Mouse (Mus musculus) stomach, embryonic 15.5 days (tissue): ENCODE results near the gene Ccl11. TPM values are rescaled to one million over a fixed set of nuclear protein-coding genes. Genes with fewer than 3 reads are reported as not detected.

Source experiments
- ATAC-seq: fragments of 200-750 bp; cut with Nextera tagmentation; 2 replicates; pipeline ENCODE4 v1.8.0; 2017; ENCODE audit warnings: low read depth, moderate number of reproducible peaks, moderate TSS enrichment; ENCODE audit not compliant: insufficient read depth, low FRiP score
- H3K27ac ChIP-seq: fragments of 300-500 bp; sonication (generic); 2 replicates; pipeline ENCODE4 v1.5.1; 2015; ENCODE audit warnings: mild to moderate bottlenecking, inconsistent platforms
- H3K27me3 ChIP-seq: fragments of 300-500 bp; sonication (generic); replicated peaks from 2 replicates; pipeline ENCODE4 v1.6.1; 2015; ENCODE audit warnings: inconsistent platforms
- H3K36me3 ChIP-seq: fragments of 300-500 bp; sonication (generic); 2 replicates; pipeline ENCODE4 v1.6.1; 2015; ENCODE audit warnings: inconsistent platforms
- H3K4me1 ChIP-seq: fragments of 300-500 bp; sonication (generic); 2 replicates; pipeline ENCODE4 v1.6.1; 2015; ENCODE audit warnings: inconsistent platforms
- H3K4me2 ChIP-seq: fragments of 300-500 bp; sonication (generic); 2 replicates; pipeline ENCODE4 v1.6.1; 2015; ENCODE audit warnings: mild to moderate bottlenecking, inconsistent platforms
- H3K4me3 ChIP-seq: fragments of 300-500 bp; sonication (generic); replicated peaks from 2 replicates; pipeline ENCODE4 v1.5.1; 2015; ENCODE audit warnings: inconsistent platforms
- H3K9ac ChIP-seq: fragments of 300-500 bp; sonication (generic); 2 replicates; pipeline ENCODE4 v1.6.1; 2015; ENCODE audit warnings: inconsistent platforms
- H3K9me3 ChIP-seq: fragments of 300-500 bp; sonication (generic); 2 replicates; pipeline ENCODE4 v1.6.1; 2016; ENCODE audit warnings: inconsistent platforms
- WGBS: fragments of 180-500 bp; shearing (Covaris S2); methylation state at CpG from one replicate; pipeline ENCODE4 v1.1.7; 2015; 5-methylcytosine and 5-hydroxymethylcytosine counted together
- polyA plus RNA-seq: library from polyadenylated mRNA; unstranded; fragments of >200 nt; fragmentation: Nextera tagmentation; extraction: Ambion mirVana; gene quantifications from 2 replicates; pipeline ENCODE4 v1.2.1, GENCODE M21; 2015

Gene Ccl11
- polyA plus RNA-seq, 1 experiment from 2014 or later = 97.3 TPM

DNA sequence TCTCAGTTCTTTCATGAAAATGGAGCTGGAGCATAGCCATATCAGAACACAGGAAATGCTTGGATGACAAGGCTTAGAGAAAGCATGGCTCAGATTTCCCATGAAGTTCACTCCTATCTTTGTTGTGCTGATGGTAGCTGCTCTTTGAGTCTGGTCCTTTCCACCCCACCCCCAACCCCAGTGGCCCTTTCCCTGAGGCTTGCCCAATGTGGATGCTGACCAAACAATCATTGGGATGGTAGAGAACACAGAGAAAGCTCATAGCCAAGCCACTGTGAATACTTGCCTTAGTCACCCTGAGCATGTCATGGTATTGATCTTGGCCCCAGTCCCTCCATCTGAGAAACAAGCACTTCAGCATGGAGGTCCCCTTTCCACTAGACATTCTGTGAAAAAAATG is 25.5 kb upstream of the Ccl11 start:
- no peak for ATAC-seq
- Histone ChIP-seq H3K9me3 (no peaks in the 10 kb centered on the region), H3K27ac (peak overlapping the region; percentile 76), H3K4me2 (no peak overlapping the region), H3K36me3 (no peaks in the 10 kb centered on the region), H3K27me3 (no peaks in the 10 kb centered on the region), H3K9ac (no peak overlapping the region), H3K4me3 (no peak overlapping the region), H3K4me1 (peaks cover 3% of the 10 kb centered on the region; the same call in 1 of the 2 replicates)

DNA sequence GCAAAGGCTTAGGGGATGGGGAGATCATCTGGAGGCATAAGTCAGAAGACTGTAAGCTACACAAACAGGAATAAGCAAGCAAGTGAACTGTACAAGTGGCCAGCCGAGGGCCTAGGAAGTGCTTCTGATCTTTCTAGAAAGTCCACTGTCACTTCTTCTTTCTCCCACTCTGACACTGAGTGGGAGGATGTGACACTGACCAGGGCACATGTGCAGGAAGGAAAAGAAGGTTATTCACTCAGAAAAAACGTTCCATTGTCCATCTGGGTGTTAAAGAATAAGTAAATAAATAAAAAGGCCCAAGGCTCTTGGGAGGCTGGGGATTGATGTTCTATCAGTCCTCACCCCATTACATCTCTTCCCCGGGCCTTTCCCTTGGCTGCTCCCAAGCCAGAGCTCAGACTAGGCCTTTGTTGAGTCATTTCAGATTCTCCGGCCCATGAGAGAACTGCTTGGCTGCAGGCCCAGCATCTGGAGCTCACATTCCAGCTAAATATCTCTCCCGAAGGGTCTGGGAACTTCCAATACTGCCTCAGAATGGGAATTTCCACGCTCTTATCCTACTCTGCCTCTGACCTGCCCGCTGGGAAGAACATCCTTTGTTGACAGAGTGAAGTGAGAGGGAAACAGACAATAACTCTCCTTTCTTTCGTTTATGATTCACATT is 24.8 kb upstream of the Ccl11 start:
- Histone ChIP-seq H3K4me2 (no peak overlapping the region), H3K9me3 (no peaks in the 10 kb centered on the region), H3K4me1 (peaks cover 3% of the 10 kb centered on the region; the same call in 1 of the 2 replicates), H3K27ac (peak overlapping the region; percentile 76), H3K9ac (no peak overlapping the region), H3K27me3 (no peaks in the 10 kb centered on the region), H3K36me3 (no peaks in the 10 kb centered on the region), H3K4me3 (no peak overlapping the region)
- peak; percentile 72; the same call in 1 of the 2 replicates for ATAC-seq
- 28% methylated on average over 8 of the region's 8 CpGs for WGBS

DNA sequence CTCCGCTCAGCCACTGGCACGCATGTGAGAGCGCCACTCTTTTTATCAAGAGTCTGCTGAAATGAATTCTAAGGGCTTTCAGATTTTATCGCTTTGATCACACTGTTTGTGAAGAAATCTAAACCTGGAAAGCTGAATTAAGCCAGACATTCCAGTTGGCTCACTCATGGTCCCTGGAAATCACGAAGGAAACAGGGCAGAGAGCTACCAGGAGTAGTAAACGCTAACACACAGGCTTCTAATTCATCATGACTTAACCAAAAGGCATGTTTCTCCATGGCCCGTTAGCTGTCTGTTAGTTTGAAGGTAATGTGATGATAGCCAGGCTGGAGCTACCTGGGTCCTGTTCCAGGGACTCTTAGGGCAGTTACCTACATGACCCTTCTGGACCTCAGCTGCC is 23.2 kb upstream of the Ccl11 start:
- WGBS = 76% methylated on average over 7 of the region's 7 CpGs
- ATAC-seq = no peak
- H3K36me3 ChIP-seq = no peaks in the 10 kb centered on the region
- no peak overlapping the region for H3K4me3 ChIP-seq
- H3K27ac ChIP-seq = peak overlapping the region; percentile 11; the same call in 1 of the 2 replicates
- H3K4me2 ChIP-seq = no peak overlapping the region
- no peaks in the 10 kb centered on the region for H3K27me3 ChIP-seq
- H3K4me1 ChIP-seq = peaks cover 3% of the 10 kb centered on the region; the same call in 1 of the 2 replicates
- no peak overlapping the region for H3K9ac ChIP-seq
- H3K9me3 ChIP-seq = no peaks in the 10 kb centered on the region

DNA sequence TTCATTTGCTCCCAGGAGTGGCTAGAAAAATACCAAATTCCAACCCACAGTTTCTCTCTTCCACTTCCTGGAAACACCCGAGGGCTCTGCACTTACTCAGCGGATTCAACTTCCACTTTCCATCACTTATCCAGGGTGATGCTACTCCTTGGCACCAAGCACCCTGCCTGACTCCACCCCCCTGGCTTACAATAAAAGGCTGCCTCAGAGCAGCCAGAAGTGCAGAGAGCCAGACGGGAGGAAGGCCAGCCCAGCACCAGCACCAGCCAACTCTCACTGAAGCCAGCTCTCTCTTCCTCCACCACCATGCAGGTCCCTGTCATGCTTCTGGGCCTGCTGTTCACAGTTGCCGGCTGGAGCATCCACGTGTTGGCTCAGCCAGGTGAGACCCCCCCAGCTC is 22.3 kb upstream of the Ccl11 start, which contains the start of gene Ccl2:
Gene Ccl2, plus strand, starts transcription at position 216 of the 400 bp plus-strand sequence.
- Histone ChIP-seq H3K4me3 (no peak within 1 kb of the TSS), H3K27me3 (no peaks in the 10 kb centered on the region), H3K27ac (peak within 1 kb of the TSS; percentile 11; the same call in 1 of the 2 replicates), H3K9ac (no peak within 1 kb of the TSS), H3K4me1 (peaks cover 3% of the 10 kb centered on the region; the same call in 1 of the 2 replicates), H3K9me3 (no peaks in the 10 kb centered on the region), H3K36me3 (no peaks in the 10 kb centered on the region), H3K4me2 (no peak within 1 kb of the TSS)
- 0 out of 2 replicates have a peak, but pooled peaks have one; percentile 63 for ATAC-seq
- 34% methylated on average over 5 of the region's 5 CpGs for WGBS

- 96% methylated on average over 2 of the region's 2 CpGs for WGBS
- no peaks in the 10 kb centered on the region for H3K36me3 ChIP-seq
- H3K4me3 ChIP-seq = no peak overlapping the region
- no peak overlapping the region for H3K4me2 ChIP-seq
- ATAC-seq = no peak
- H3K27me3 ChIP-seq = no peaks in the 10 kb centered on the region
- no peaks in the 10 kb centered on the region for H3K9me3 ChIP-seq
- peaks cover 3% of the 10 kb centered on the region; the same call in 1 of the 2 replicates for H3K4me1 ChIP-seq
- no peak overlapping the region for H3K27ac ChIP-seq
- no peak overlapping the region for H3K9ac ChIP-seq
Observed at GRCm38 (mm10) chr11:82035857-82036256, 21.8 kb upstream of the Ccl11 start.

GRCm38 (mm10) chr11:82038535-82038934 is 19.1 kb upstream of the Ccl11 start, which contains the start of gene Gm17268:
Gene Gm17268 (minus strand): TSS chr11:82038562.
- no peaks in the 10 kb centered on the region for H3K9me3 ChIP-seq
- no peaks in the 10 kb centered on the region for H3K27me3 ChIP-seq
- no peak within 1 kb of the TSS for H3K4me2 ChIP-seq
- 15% methylated on average over 2 of the region's 2 CpGs for WGBS
- H3K4me1 ChIP-seq = peaks cover 3% of the 10 kb centered on the region; the same call in 1 of the 2 replicates
- H3K36me3 ChIP-seq = no peaks in the 10 kb centered on the region
- H3K4me3 ChIP-seq = no peak within 1 kb of the TSS
- ATAC-seq = no peak
- no peak within 1 kb of the TSS for H3K27ac ChIP-seq
- no peak within 1 kb of the TSS for H3K9ac ChIP-seq

DNA sequence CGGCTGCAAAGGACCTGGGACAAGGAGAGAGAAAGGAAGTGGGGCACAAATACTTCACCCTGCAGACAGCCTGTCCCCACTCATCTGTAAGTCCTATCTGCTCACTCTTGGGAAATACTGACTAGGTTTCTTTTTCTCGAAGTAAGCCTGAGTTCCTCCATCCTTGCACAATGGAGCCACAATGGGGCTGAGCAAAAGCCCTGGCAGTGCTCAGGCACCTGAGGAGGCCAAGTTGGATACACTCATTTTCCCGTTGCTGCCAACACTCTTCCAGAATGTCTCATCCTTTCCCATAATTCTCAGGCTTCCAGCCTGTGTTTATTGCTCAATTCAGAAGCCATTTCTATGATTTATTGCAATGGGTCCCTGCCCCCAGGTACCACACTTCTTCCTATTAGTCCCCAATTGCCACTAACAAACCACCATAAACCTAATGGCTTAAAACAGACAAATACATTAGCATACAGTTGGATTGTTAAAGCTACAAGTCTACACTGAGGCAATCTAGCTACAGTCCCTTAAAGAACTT is 18.4 kb upstream of the Ccl11 start:
- Histone ChIP-seq H3K9ac (no peak overlapping the region), H3K36me3 (no peaks in the 10 kb centered on the region), H3K9me3 (no peaks in the 10 kb centered on the region), H3K4me1 (peaks cover 3% of the 10 kb centered on the region; the same call in 1 of the 2 replicates), H3K4me2 (no peak overlapping the region), H3K27ac (no peak overlapping the region), H3K27me3 (no peaks in the 10 kb centered on the region), H3K4me3 (no peak overlapping the region)
- no peak for ATAC-seq
- WGBS = 67% methylated on average over 3 of the region's 3 CpGs

- Histone ChIP-seq H3K9ac (no peak overlapping the region), H3K36me3 (no peaks in the 10 kb centered on the region), H3K4me3 (no peak overlapping the region), H3K27me3 (no peaks in the 10 kb centered on the region), H3K4me1 (no peaks in the 10 kb centered on the region), H3K4me2 (no peak overlapping the region), H3K9me3 (no peaks in the 10 kb centered on the region), H3K27ac (no peak overlapping the region)
- no peak for ATAC-seq
- 78% methylated on average over 4 of the region's 4 CpGs for WGBS
Observed at GRCm38 (mm10) chr11:82041671-82042080, 15.9 kb upstream of the Ccl11 start.

GRCm38 (mm10) chr11:82045471-82045870 is 12.2 kb upstream of the Ccl11 start, which contains the start of gene Ccl7:
Gene Ccl7 (plus strand): TSS chr11:82045712.
- 76% methylated on average over 3 of the region's 3 CpGs for WGBS
- Histone ChIP-seq H3K36me3 (no peaks in the 10 kb centered on the region), H3K9ac (no peak within 1 kb of the TSS), H3K4me1 (no peaks in the 10 kb centered on the region), H3K4me3 (no peak within 1 kb of the TSS), H3K27ac (no peak within 1 kb of the TSS), H3K4me2 (no peak within 1 kb of the TSS), H3K27me3 (no peaks in the 10 kb centered on the region), H3K9me3 (no peaks in the 10 kb centered on the region)
- no peak for ATAC-seq

GRCm38 (mm10) chr11:82047746-82048415 is 9.7 kb upstream of the Ccl11 start:
- no peaks in the 10 kb centered on the region for H3K9me3 ChIP-seq
- WGBS = 37% methylated on average over 6 of the region's 6 CpGs
- ATAC-seq = no peak
- H3K36me3 ChIP-seq = no peaks in the 10 kb centered on the region
- H3K4me1 ChIP-seq = no peaks in the 10 kb centered on the region
- H3K9ac ChIP-seq = no peak overlapping the region
- H3K4me3 ChIP-seq = no peak overlapping the region
- no peak overlapping the region for H3K27ac ChIP-seq
- no peaks in the 10 kb centered on the region for H3K27me3 ChIP-seq
- H3K4me2 ChIP-seq = no peak overlapping the region

GRCm38 (mm10) chr11:82053849-82054248 is 3.8 kb upstream of the Ccl11 start:
- Histone ChIP-seq H3K27me3 (no peaks in the 10 kb centered on the region), H3K4me3 (no peak overlapping the region), H3K9ac (no peak overlapping the region), H3K4me2 (no peak overlapping the region), H3K27ac (peak overlapping the region; percentile 13; the same call in 1 of the 2 replicates), H3K9me3 (no peaks in the 10 kb centered on the region), H3K4me1 (no peaks in the 10 kb centered on the region), H3K36me3 (no peaks in the 10 kb centered on the region)
- ATAC-seq = no peak
- WGBS = 81% methylated on average over 7 of the region's 7 CpGs

DNA sequence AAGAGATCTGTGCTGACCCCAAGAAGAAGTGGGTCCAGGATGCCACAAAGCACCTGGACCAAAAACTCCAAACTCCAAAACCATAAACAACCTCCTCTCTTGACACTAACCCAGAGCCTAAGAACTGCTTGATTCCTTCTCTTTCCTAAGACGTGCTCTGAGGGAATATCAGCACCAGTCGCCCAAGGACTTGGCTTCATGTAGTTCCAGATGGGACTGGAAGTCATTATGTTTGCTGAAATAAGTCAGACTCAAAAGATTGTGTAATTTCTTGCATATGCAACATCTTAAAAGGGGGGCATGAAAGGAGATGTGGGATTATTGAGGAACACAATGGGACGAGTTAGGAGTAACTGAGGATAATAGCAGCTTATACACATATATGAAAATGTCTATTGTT is 4.6 kb downstream of the Ccl11 start:
- no peak overlapping the region for H3K4me3 ChIP-seq
- no peaks in the 10 kb centered on the region for H3K4me1 ChIP-seq
- H3K36me3 ChIP-seq = no peaks in the 10 kb centered on the region
- H3K27ac ChIP-seq = no peak overlapping the region
- no peak for ATAC-seq
- 68% methylated on average over 3 of the region's 3 CpGs for WGBS
- no peaks in the 10 kb centered on the region for H3K9me3 ChIP-seq
- H3K27me3 ChIP-seq = no peaks in the 10 kb centered on the region
- no peak overlapping the region for H3K9ac ChIP-seq
- H3K4me2 ChIP-seq = no peak overlapping the region
